Mouse (Mus musculus): ENCODE results near the gene Kif4. TPM values are rescaled to one million over a fixed set of nuclear protein-coding genes. Genes with fewer than 3 reads are reported as not detected.

Gene Kif4
- total RNA-seq (2022): 1 to 10 TPM in 1 of 4 experiments, under 1 TPM in 3; 0.55 to 1.0 (median 0.87) TPM

GRCm38 (mm10) chrX:100625546-100625801 is at the start of gene Kif4:
Kif4 (plus strand) TSS chrX:100625737.
- no peak for DNase-seq

- no peak for DNase-seq
Observed at GRCm38 (mm10) chrX:100594791-100595190, 30.7 kb upstream of the Kif4 start, which contains the start of gene P2ry4. P2ry4 (minus strand) TSS chrX:100594869.

GRCm38 (mm10) chrX:100597439-100597838 is 28.1 kb upstream of the Kif4 start:
- peak; percentile 3 for DNase-seq

- no peak for DNase-seq
Observed at GRCm38 (mm10) chrX:100599755-100600154, 25.8 kb upstream of the Kif4 start.

DNA sequence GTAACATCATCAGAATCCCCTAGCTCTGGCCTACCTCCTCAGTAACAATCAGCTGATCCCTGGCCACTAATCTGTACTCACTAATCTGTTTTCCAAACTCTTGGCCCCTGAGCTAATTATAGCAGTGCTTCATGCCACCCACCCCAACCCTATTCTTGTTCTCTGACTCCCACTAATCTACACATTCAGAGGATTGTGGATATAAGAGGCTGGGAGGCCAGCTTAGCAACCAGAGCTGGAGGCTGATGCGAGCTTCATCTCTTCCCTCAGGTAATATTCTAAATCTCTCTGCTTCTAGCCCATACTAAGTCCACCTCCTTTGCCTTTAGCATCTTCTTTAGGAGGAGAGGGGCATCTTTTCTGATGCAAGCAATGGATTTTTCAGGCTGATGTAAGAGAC is 20.2 kb upstream of the Kif4 start, which contains the start of gene Arr3:
Arr3 (plus strand) TSS at position 184 of the 400 bp plus-strand sequence.
- no peak for DNase-seq

GRCm38 (mm10) chrX:100618488-100618887 is 7.0 kb upstream of the Kif4 start:
- no peak for DNase-seq

GRCm38 (mm10) chrX:100621366-100621765 is 4.2 kb upstream of the Kif4 start:
- no peak for DNase-seq

- no peak for DNase-seq
Observed at GRCm38 (mm10) chrX:100624242-100624641, 1.3 kb upstream of the Kif4 start.

- DNase-seq: no peak
Observed at GRCm38 (mm10) chrX:100625146-100625545, 391 bp upstream of the Kif4 start.

- peak; percentile 88 for DNase-seq
Observed at GRCm38 (mm10) chrX:100625802-100626793, 561 bp downstream of the Kif4 start, which contains the start of gene Pdzd11. Pdzd11 (minus strand) TSS chrX:100626568.

DNA sequence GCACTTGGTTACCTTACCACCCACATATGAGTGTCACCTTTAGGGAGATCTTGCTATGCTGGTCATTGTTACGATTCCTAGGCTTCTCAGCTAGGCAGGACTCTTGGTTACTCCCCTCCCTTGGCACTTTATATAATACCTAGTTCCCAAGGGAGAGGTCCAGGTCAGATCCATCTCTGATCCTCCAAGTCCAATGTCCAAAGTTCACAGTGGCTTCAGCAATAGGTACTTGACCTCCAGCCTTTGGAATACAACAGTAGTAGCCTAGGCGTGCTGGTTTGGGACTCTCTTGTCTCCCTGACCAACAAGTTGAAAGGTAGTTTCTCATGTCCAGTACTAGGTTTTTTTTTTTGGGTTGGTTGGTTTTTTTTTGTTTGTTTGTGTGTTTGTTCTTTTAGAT is 3.5 kb downstream of the Kif4 start:
- no peak for DNase-seq

DNA sequence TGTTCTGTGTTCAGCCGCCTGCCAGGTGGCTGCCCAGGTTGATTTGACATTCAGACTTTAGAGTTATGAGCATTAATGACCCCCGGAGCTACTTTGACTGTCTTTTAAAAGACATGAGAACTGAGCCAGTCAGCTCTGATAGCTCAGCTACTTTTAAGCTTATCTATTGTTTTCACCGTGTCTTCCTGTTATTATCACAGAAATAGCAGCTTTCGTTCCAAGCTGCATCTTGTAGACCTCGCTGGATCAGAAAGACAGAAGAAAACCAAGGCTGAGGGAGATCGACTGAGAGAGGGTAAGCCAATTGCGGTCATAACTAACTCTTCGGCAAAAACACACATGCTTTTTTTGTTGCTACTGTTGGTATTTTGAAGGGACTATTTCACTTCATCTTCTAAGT is 12.9 kb downstream of the Kif4 start:
- DNase-seq: no peak

DNA sequence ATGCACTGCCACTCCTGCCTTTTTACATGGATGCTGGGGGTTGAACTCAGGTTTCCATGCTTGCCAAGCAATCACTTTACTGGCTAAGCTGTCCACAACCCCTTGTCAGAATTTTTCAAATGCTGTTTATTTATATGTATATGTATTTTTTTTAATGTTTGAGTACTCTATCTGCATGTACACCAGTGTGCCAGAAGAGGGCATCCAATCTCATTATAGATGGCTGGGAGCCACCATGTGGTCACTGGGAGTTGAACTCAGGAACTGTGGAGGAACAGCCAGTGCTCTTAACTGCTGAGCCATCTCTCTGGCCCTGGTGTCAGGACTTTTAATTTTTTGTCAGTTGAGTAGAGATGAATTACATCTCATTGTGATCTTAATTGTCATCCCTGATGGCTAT is 27.3 kb downstream of the Kif4 start:
- DNase-seq: no peak

- no peak for DNase-seq
Observed at GRCm38 (mm10) chrX:100664825-100665224, 39.3 kb downstream of the Kif4 start.

GRCm38 (mm10) chrX:100678204-100678603 is 52.7 kb downstream of the Kif4 start:
- no peak for DNase-seq

DNA sequence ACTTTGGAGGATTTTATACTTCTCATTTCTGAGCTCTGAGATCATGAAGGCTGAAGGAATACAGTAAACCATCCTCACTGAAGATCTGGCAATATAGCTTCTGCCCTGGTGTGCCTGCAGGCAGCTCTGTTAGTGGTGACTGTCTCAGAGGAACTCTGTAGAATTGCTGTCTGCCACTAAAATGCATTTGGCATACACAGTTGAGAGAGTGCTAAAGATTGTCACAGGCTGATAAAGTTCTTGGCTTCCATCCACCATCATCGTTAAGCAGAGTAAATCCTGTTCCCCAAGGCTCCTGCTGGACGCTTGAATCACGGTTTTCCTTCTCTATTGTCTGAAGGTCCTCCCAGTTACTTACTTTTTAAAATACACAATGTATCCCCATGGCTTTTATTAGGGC is 61.0 kb downstream of the Kif4 start:
- no peak for DNase-seq

GRCm38 (mm10) chrX:100687360-100688032 is 62.0 kb downstream of the Kif4 start:
- peak; percentile 7 for DNase-seq

DNA sequence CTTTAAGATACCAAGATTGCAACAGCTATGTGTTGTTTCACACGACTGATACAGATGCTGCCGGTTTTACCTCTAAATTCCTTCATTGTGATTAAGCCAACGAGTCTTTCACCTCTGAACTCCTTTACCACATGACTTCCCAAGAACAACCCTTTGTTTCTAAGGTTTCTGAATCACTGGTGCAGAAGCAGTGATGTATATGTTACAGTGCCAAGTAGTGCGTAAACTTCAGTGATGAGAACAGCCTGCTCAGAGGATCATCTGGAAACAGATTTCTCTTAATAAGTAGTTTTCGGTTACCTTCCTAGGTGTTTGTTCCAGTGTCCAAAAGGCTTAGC is 62.5 kb downstream of the Kif4 start:
- no peak for DNase-seq

GRCm38 (mm10) chrX:100696776-100697175 is 71.2 kb downstream of the Kif4 start:
- no peak for DNase-seq

DNA sequence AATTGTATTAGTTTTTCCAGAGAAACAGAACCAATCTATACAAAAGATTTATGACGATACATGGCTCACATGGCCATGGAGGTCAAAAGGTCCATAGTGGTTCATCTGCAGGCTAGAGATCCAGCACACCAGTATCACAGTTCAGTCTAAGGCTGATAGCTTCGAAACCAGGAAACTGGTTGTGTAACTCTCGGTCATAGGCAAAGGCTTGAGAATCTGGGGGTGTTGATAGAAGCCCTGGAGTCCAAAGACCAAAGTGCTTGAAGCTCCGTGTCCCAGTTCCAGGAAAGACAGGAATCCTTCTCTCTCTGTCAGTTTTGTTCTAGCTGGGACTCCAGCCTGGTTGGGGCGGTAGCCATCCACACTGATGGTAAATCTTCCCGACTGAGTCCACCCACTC is 82.5 kb downstream of the Kif4 start:
- DNase-seq: no peak

- no peak for DNase-seq
Observed at GRCm38 (mm10) chrX:100716173-100716572, 90.6 kb downstream of the Kif4 start.

- no peak for DNase-seq
Observed at GRCm38 (mm10) chrX:100728947-100729346, 103.4 kb downstream of the Kif4 start.

DNA sequence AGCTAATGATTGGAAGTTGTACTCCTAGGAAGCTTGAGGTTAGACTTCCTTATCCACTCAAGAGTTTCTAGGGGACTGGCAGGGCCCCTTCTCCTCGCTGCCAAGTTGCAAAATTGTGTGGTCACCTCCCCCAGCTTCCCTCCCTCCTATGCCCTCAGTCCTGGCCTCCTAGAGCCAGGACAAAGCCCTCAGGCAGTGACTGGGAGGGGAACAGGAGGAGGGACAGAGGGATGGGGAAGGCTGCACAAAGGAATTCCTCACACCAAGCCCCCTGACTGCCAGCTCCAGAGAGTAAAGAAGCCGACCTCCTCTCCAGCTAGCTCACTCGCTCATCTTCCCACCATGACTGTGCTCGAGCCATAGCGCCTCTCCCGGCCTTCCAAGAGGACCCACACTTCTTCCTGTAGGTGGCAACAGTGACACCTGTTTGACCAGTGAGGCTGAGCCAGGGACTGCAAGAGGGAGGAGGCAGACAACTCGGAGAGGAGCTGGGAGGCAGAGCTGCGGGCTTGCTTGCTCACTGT is 104.2 kb downstream of the Kif4 start, which contains the start of gene Gdpd2:
Gdpd2 (plus strand) TSS at position 209 of the 524 bp plus-strand sequence.
- no peak for DNase-seq

Data from adrenal gland, adult 8-10 months (tissue).